Mouse (Mus musculus) intestine, embryonic 16.5 days (tissue): ENCODE data around the gene Tut7. TPM values are rescaled to one million over a fixed set of nuclear protein-coding genes. Genes with fewer than 3 reads are reported as not detected.
"Not testable (repeated sequence)": the region's sequence is repeated elsewhere in the genome, so short reads cannot be mapped to it uniquely, and the experiment has no call there.

Source experiments
- ATAC-seq: fragments of 200-750 bp; cut with Nextera tagmentation; 2 replicates; pipeline ENCODE4 v1.8.0; 2017; ENCODE audit warnings: moderate TSS enrichment, moderate library complexity
- H3K27ac ChIP-seq: fragments of 300-500 bp; sonication (generic); 2 replicates; pipeline ENCODE4 v1.5.1; 2014; ENCODE audit warnings: mild to moderate bottlenecking, low read length
- H3K27me3 ChIP-seq: fragments of 300-500 bp; sonication (generic); replicated peaks from 2 replicates; pipeline ENCODE4 v1.6.1; 2014; ENCODE audit warnings: low read length, control low read depth, mixed read lengths; ENCODE audit not compliant: control insufficient read depth, insufficient read depth
- H3K36me3 ChIP-seq: fragments of 300-500 bp; sonication (generic); 2 replicates; pipeline ENCODE4 v1.6.1; 2014; ENCODE audit warnings: low read length, control low read depth; ENCODE audit not compliant: control insufficient read depth, insufficient read depth
- H3K4me1 ChIP-seq: fragments of 300-500 bp; sonication (generic); 2 replicates; pipeline ENCODE4 v1.6.1; 2014; ENCODE audit warnings: low read length, control low read depth, mixed read lengths; ENCODE audit not compliant: control insufficient read depth, insufficient read depth
- H3K4me2 ChIP-seq: fragments of 300-500 bp; sonication (generic); 2 replicates; pipeline ENCODE4 v1.6.1; 2014; ENCODE audit warnings: low read depth, low read length, control low read depth
- H3K4me3 ChIP-seq: fragments of 300-500 bp; sonication (generic); 2 replicates; pipeline ENCODE4 v1.5.1; 2014; ENCODE audit warnings: mild to moderate bottlenecking, low read length
- H3K9ac ChIP-seq: fragments of 300-500 bp; sonication (generic); 2 replicates; pipeline ENCODE4 v1.6.1; 2014; ENCODE audit warnings: low read depth, low read length
- H3K9me3 ChIP-seq: fragments of 300-500 bp; sonication (generic); 2 replicates; pipeline ENCODE4 v1.6.1; 2016; ENCODE audit warnings: low read length, control low read depth; ENCODE audit not compliant: control insufficient read depth
- WGBS: fragments of 180-500 bp; shearing (Covaris S2); extraction: QIAGEN DNeasy Blood & Tissue Kit; methylation state at CpG from one replicate; pipeline ENCODE4 v1.1.7; 2014; 5-methylcytosine and 5-hydroxymethylcytosine counted together
- polyA plus RNA-seq: library from polyadenylated mRNA; unstranded; fragments of >200 nt; fragmentation: Nextera tagmentation; extraction: Ambion mirVana; gene quantifications from 2 replicates; pipeline ENCODE4 v1.2.1, GENCODE M21; 2015

Gene Tut7
- polyA plus RNA-seq, 1 experiment from 2014 or later, result 36.1 TPM

GRCm38 (mm10) chr13:59750310-59750709, 72.6 kb downstream of the Tut7 start:
- no peak overlapping the region for H3K9ac ChIP-seq
- no peaks in the 10 kb centered on the region for H3K4me1 ChIP-seq
- WGBS, result 68% methylated on average over 12 of the region's 12 CpGs
- no peak overlapping the region for H3K4me2 ChIP-seq
- H3K4me3 ChIP-seq, result no peak overlapping the region
- no peak overlapping the region for H3K27ac ChIP-seq
- H3K9me3 ChIP-seq, result no peaks in the 10 kb centered on the region
- no peak for ATAC-seq
- H3K36me3 ChIP-seq, result 0 out of 2 replicates have a peak, but pooled peaks cover 5% of the 10 kb centered on the region
- no peaks in the 10 kb centered on the region for H3K27me3 ChIP-seq

DNA sequence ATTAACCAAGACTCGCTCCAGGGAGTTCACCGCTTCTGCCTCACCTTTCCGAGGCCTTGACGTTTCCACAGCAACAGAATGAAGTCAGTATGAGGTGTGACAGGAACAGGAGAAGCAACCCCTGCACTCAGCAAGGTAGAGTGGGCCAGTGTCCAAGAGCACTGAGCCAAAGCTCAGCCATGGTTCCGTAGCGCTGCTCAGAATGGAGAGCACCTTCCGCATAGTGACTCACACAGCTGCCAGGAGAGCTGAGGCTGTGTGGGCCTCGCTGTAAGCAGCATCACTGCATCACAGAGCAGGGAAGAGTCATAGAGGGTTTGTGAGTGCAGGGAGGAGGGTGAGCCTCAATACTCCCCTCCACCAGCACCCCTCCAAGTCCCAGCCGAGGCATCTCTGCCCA, 76.2 kb downstream of the Tut7 start, which contains the start of gene 1700014D04Rik:
1700014D04Rik (minus strand) TSS at position 42 of the 400 bp plus-strand sequence.
- no peak within 1 kb of the TSS for H3K4me2 ChIP-seq
- H3K36me3 ChIP-seq, result no peaks in the 10 kb centered on the region
- H3K27me3 ChIP-seq, result no peaks in the 10 kb centered on the region
- ATAC-seq, result no peak
- no peaks in the 10 kb centered on the region for H3K9me3 ChIP-seq
- H3K4me3 ChIP-seq, result no peak within 1 kb of the TSS
- no peak within 1 kb of the TSS for H3K27ac ChIP-seq
- H3K9ac ChIP-seq, result no peak within 1 kb of the TSS
- H3K4me1 ChIP-seq, result no peaks in the 10 kb centered on the region
- WGBS, result 77% methylated on average over 9 of the region's 9 CpGs

GRCm38 (mm10) chr13:59746164-59746563, 76.8 kb downstream of the Tut7 start:
- 67% methylated on average over 6 of the region's 6 CpGs for WGBS
- H3K4me2 ChIP-seq, result no peak overlapping the region
- no peak overlapping the region for H3K9ac ChIP-seq
- no peaks in the 10 kb centered on the region for H3K36me3 ChIP-seq
- no peak for ATAC-seq
- H3K4me3 ChIP-seq, result no peak overlapping the region
- no peaks in the 10 kb centered on the region for H3K9me3 ChIP-seq
- H3K4me1 ChIP-seq, result no peaks in the 10 kb centered on the region
- H3K27ac ChIP-seq, result no peak overlapping the region
- no peaks in the 10 kb centered on the region for H3K27me3 ChIP-seq

DNA sequence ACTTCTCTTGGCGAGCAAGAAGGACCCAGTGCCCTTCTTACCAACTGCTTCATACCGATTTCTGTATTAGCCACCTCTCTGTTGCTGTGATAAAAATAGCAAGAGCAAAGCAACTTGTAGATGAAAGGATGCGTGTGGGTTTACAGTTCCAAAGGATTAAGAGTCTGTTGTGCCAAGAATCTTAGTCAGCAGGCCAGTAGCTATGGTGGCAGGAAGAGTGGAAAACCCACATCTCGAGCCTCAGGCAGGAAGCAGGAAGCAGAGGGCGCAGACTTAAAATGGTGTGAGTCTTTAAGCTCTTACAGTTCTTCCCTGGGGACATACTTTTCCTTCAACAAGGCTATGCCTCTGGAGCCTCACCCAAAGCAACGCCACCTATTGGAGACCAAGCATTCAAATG, 77.5 kb downstream of the Tut7 start:
- 79% methylated on average over 6 of the region's 6 CpGs for WGBS
- no peak overlapping the region for H3K4me3 ChIP-seq
- H3K27ac ChIP-seq, result no peak overlapping the region
- no peaks in the 10 kb centered on the region for H3K36me3 ChIP-seq
- no peak for ATAC-seq
- H3K4me2 ChIP-seq, result no peak overlapping the region
- H3K4me1 ChIP-seq, result no peaks in the 10 kb centered on the region
- H3K9me3 ChIP-seq, result no peaks in the 10 kb centered on the region
- H3K27me3 ChIP-seq, result no peaks in the 10 kb centered on the region
- H3K9ac ChIP-seq, result no peak overlapping the region

GRCm38 (mm10) chr13:59741697-59742096, 81.2 kb downstream of the Tut7 start:
- WGBS, result 65% methylated on average over 10 of the region's 10 CpGs
- Histone ChIP-seq H3K36me3 (no peaks in the 10 kb centered on the region), H3K4me2 (no peak overlapping the region), H3K9me3 (no peaks in the 10 kb centered on the region), H3K27me3 (no peaks in the 10 kb centered on the region), H3K27ac (no peak overlapping the region), H3K4me1 (no peaks in the 10 kb centered on the region), H3K4me3 (no peak overlapping the region), H3K9ac (no peak overlapping the region)
- no peak for ATAC-seq

- H3K4me2 ChIP-seq, result no peak overlapping the region
- H3K4me1 ChIP-seq, result no peaks in the 10 kb centered on the region
- no peak for ATAC-seq
- no peak overlapping the region for H3K4me3 ChIP-seq
- no peaks in the 10 kb centered on the region for H3K9me3 ChIP-seq
- 85% methylated on average over 11 of the region's 11 CpGs for WGBS
- no peak overlapping the region for H3K9ac ChIP-seq
- H3K27ac ChIP-seq, result no peak overlapping the region
- H3K36me3 ChIP-seq, result no peaks in the 10 kb centered on the region
- no peaks in the 10 kb centered on the region for H3K27me3 ChIP-seq
Measured at GRCm38 (mm10) chr13:59741096-59741495, 81.9 kb downstream of the Tut7 start.

GRCm38 (mm10) chr13:59739397-59739796, 83.5 kb downstream of the Tut7 start:
- Histone ChIP-seq H3K4me3 (no peak overlapping the region), H3K36me3 (no peaks in the 10 kb centered on the region), H3K9me3 (no peaks in the 10 kb centered on the region), H3K27ac (no peak overlapping the region), H3K4me2 (no peak overlapping the region), H3K4me1 (no peaks in the 10 kb centered on the region; the same call in 1 of the 2 replicates), H3K9ac (no peak overlapping the region), H3K27me3 (no peaks in the 10 kb centered on the region)
- no peak for ATAC-seq
- 92% methylated on average over 4 of the region's 4 CpGs for WGBS

GRCm38 (mm10) chr13:59738455-59738854, 84.5 kb downstream of the Tut7 start:
- H3K27ac ChIP-seq, result no peak overlapping the region
- WGBS, result 93% methylated on average over 2 of the region's 2 CpGs
- H3K9ac ChIP-seq, result no peak overlapping the region
- H3K27me3 ChIP-seq, result no peaks in the 10 kb centered on the region
- no peak overlapping the region for H3K4me2 ChIP-seq
- no peaks in the 10 kb centered on the region for H3K36me3 ChIP-seq
- no peak overlapping the region for H3K4me3 ChIP-seq
- no peak for ATAC-seq
- no peaks in the 10 kb centered on the region; the same call in 1 of the 2 replicates for H3K4me1 ChIP-seq
- no peaks in the 10 kb centered on the region for H3K9me3 ChIP-seq

DNA sequence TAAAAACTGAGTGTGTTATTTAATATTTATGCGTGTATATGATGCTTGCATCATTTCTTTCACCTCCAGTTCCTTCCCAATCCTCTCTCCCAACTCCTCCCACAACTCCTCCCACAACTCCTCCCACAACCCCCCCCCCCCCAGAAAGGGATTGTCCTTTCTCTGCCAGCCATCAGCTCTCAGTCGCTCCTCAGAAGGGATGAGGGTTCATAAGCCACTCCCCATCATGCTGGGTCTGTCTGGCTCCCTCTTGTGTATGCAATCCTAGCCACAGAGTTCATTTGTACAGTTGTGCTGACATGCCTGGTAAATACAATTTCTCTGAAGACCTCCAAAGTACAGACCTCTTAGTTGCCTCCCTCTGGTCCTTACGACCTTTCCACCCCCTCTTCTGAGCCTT, 87.8 kb downstream of the Tut7 start:
- ATAC-seq, result peak; percentile 68
- H3K27me3 ChIP-seq, result no peaks in the 10 kb centered on the region
- WGBS, result 28% methylated on average over 3 of the region's 3 CpGs
- H3K9ac ChIP-seq, result no peak overlapping the region
- no peaks in the 10 kb centered on the region for H3K36me3 ChIP-seq
- H3K27ac ChIP-seq, result no peak overlapping the region
- H3K9me3 ChIP-seq, result no peaks in the 10 kb centered on the region
- no peak overlapping the region for H3K4me2 ChIP-seq
- H3K4me3 ChIP-seq, result no peak overlapping the region
- H3K4me1 ChIP-seq, result no peaks in the 10 kb centered on the region; the same call in 1 of the 2 replicates

GRCm38 (mm10) chr13:59734347-59734746, 88.6 kb downstream of the Tut7 start:
- H3K36me3 ChIP-seq, H3K9ac ChIP-seq, H3K4me1 ChIP-seq, H3K4me3 ChIP-seq, H3K27ac ChIP-seq, H3K27me3 ChIP-seq, H3K9me3 ChIP-seq, H3K4me2 ChIP-seq: not testable (repeated sequence)
- WGBS, result 34% methylated on average over 6 of the region's 6 CpGs
- ATAC-seq, result peak; percentile 47
